Mouse (Mus musculus) left cerebral cortex, postnatal 25 days (tissue): ENCODE measurements around the gene Ly6g5c. TPM values are rescaled to one million over a fixed set of nuclear protein-coding genes. Genes with fewer than 3 reads are reported as not detected.

Experiments used
- DNase-seq, 2 experiments: peaks; one replicate each; pipeline ENCODE4 v3.0.0; 2022; ENCODE audit warnings: low spot score in 2 of 2, mixed read lengths in 1 of 2
- intact Hi-C: fragments of 180-260 bp; cut with DNase I; formaldehyde crosslinking; loops from one replicate; pipeline ENCODE4 v1.15.1; 2025
- total RNA-seq, 2 experiments: library from RNA; stranded (reverse); gene quantifications; 2 replicates each; pipeline ENCODE4 v1.2.3; 2021

The Ly6g5c gene
- not detected for total RNA-seq

DNA sequence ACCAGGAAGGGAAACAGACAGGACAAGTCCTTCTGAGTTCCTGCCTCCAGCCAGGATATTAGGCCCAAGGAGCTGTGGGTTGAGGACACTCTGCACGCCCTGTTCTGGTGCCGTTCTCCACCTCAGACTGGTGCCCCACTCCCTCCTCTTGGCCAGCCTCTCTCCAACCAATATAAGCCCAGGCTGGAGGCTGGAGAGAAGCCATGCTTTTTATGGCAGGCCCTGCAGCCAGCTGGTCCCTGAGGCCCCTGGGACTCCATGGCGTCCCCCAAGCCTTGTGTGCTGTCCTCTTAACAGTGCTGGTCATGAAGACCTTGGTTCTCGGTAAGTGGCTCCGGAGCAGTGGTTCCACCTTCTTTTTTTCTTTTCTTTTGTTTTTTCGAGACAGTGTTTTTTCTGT lies at the start of gene Ly6g5c:
Gene Ly6g5c (plus strand): TSS at position 183 of the 400 bp plus-strand sequence.
- no peak for DNase-seq
- intact Hi-C loops, result no loop called here

DNA sequence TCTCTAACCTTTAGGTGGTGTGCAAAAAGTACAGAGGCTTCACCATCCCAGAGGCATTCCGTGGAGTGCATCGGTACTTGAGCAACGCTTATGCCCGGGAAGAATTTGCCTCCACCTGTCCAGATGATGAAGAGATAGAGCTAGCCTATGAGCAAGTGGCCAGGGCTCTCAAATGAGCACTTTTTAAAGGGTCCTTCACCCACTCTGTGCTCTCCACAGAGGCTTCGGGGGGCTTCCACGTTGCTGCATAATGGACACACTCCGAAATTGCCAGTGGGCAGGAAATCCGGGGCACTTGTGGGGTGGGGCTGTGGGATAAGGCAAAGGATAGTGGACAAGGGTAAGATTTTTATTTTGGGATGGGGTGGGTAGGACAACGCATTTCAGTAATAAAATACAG lies 49.8 kb upstream of the Ly6g5c start:
- DNase-seq, result no peak
- intact Hi-C loops, result no loop called here

DNA sequence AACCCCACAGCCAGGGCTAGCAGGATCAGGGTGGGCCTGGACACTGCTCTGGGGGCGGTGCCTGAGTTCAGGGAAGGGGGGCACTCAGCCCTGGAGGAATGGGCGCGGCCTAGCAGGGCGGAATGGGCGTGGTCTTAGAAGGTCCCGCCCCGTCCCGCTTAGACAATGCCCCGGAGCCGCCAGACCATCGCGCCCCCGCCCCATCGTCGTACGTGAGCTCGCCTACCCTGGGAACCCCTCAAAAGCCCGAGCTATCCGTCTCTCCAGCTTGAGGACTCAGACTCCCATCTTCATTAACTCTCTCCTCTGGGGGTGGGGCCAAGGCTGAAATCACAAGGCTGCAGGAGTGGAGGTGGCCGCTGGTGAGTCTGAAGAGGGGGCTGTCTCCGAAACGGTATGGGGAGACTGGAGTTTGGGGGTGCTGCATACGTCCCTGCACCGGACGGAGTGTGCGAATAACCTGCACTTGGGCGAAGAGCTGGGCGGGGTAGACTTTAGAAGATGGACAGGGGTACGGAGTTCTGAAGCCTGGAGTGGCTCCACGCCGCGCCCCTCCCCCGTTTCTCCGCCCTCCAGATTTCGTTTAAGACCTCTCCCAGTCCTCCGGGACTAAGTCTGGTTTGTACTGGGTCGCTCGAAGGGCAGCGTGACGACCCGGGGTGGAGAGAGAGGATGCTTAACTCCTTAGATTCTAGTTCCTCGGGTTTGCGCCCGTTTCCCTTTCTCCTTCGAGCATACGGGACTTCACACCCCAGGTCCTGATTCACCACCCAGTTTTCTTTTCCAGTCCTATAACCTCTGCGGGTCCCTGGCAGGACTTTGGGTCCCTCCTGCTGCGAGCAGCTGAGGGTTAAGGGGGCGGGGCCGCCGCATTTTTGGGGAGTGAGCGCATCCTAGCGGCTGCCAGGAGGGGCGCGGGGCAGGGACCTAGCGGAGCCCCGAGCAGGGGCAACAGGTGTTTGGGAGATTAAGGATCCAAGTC lies 48.9 kb upstream of the Ly6g5c start, which contains the start of gene Ddah2:
Gene Ddah2 (plus strand): TSS at position 125 of the 982 bp plus-strand sequence.
- peak; percentile 59 to 71 for DNase-seq
- intact Hi-C loops, result loop anchor here (1.0 kb wide), 1 partner anchor 38 kb away; no protein-coding TSS in a partner anchor

DNA sequence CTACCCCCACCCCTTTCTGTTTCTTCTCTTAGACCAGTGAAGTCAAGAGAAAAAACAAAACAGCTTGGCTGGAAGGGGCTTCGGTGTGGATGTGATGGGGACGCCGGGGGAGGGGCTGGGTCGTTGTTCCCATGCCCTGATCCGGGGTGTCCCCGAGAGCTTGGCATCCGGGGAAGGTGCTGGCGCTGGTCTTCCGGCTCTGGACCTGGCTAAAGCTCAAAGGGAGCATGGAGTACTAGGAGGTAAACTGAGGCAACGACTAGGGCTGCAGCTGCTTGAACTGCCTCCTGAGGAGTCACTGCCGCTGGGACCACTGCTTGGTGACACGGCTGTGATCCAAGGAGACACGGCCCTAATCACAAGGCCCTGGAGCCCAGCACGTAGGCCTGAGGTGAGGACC lies 48.0 kb upstream of the Ly6g5c start:
- no peak for DNase-seq
- intact Hi-C loops, result no loop called here

DNA sequence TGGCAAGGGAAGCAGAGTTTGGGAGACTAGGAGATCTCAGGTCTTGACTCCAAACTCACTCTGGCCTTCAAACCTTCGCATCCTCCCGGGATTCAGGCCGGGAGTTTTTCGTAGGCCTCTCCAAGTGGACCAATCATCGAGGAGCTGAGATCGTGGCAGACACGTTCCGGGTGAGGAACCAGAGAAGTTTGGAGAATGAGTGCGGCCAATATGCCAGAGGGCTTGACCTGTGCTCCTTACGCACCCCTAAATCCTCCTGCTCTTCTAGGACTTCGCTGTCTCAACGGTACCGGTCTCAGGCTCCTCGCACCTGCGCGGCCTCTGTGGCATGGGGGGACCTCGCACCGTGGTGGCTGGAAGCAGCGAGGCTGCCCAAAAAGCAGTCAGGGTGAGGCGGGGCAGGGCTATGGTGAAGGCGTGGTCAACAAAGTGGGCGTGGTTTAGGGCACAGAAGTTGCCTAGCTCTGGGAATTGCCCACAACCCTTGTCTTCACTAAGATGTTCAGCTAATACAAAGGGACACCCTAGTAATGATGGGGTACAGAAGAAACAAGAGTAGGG lies 47.3 kb upstream of the Ly6g5c start:
- DNase-seq, result no peak
- intact Hi-C loops, result no loop called here

DNA sequence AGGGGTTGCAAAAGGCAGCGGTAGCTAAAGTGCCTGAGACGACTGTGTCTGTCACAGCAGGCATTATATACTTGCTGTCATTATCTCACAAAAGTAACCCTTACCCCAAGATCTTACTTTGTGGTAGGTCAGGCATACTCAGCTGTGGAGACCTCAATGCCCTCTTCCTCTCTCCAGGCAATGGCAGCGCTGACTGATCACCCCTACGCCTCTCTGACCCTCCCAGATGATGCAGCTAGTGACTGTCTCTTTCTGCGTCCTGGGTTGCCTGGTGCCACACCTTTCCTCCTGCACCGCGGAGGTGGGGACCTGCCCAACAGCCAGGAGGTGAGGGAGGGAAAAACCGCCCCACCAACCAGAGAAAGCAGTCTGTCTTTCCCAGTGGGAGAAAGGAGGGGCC lies 46.8 kb upstream of the Ly6g5c start:
- DNase-seq, result no peak
- intact Hi-C loops, result no loop called here

DNA sequence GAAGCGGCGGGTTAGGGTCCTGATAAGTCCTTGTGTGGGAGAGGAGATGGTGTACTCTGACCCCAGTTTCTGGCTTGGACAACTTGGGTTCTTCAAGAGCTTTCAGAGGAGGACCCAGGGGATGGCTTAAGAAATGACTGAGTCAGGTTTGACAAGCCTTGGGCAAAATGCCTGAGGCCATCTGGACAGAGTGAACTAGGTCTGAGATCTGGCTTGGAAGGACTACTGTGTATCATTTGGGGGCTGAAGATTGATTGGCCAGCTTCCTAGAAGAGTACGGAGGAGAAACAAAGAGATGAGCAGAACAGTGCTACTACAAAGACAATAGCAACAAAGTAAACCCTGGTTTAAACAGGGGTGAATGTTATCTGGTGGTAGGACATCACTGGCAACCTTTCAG lies 44.6 kb upstream of the Ly6g5c start:
- intact Hi-C loops, result no loop called here
- DNase-seq, result no peak

DNA sequence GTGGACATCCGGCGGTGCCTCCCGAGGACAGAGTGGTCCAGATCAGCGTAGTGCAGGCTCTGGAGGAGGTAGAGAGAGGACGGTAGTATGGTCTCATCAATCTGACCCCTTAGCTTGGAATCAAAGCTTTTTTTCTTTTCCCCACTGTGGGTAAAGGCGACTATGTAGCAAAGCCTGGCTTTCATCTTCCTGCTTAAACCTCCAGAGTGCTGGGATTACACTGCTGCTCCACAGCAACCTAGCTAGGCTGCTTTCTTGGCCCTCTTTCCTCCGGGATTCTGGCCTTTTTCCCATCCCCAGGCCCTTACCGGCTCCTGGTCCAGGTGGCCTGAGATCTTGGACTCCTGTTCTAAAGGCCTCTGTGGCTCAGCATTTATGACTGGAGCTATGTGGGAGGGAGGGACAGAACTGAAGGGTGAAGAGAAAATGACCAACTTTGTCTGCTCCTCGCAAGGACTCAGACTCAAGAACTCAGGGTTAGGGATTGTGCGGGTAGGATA lies 43.7 kb upstream of the Ly6g5c start:
- DNase-seq, result no peak
- intact Hi-C loops, result no loop called here

DNA sequence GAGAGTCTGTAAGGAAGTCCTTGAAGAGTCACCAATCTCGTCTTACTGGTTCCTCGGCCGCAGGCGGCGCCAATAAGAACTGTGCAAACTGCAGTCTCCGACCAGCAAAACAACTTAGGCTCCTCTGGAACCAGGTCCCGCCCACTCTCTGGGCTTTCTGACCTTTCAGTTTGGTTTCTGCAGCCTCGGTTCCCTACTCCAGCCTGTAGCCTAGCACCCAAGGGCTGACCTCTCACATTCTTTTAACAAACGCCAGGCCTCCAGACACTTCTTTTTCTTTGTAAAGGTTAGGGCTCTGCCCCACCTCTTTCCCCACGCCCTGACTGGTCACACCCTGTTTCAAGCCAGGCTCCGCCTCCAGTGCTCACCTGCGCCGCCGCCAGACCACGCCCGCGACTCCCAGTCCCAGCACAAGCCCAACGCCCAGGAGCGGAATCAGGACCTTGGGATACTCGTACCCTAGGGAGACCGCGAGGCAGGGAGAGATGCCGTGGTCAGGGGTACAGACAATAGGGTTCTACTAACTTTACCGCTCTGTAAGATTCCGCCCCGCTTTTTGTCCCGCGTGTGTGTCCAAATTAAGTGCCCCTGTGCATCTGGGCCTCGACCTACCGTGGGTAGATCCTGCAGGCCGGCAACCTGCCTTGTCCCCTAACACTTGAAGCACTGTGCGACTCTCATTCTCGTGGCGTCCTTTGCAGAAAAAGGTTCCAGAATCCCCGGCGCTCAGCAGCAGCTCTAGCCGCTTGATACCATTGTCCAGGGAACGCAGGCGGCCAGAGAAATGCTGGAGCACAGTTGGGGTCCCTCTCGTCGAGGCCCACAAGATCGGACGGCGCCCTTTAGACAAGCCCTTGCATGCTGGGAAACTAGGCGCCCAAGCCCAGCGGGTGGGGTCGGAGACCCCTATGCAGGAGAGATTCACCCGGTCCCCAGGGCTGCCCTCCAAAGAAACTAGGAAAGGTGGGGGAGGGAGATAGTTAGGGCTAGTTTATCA lies 42.8 kb upstream of the Ly6g5c start, which contains the start of gene Ly6g6c:
Gene Ly6g6c (plus strand): TSS at position 438 of the 997 bp plus-strand sequence.
- no peak for DNase-seq
- intact Hi-C loops, result no loop called here

DNA sequence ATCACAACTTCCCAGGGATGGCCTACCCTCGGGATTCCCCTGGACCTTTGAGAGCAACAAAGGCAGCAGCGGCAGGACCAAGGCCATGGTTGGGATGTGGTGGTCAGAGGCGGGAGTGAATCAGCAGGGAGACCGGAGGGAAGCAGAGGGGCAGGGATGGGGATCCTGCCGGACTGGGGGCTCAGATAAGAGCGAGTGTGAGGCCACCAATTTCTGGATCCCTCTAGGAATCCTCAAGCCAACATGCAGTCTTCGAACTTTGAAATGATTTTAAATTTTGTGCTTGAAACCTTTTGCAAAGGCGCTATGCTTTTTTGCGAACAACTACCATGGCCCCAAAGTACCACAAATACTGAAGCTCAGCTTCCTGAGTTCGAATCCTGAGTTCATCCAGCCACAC lies 42.0 kb upstream of the Ly6g5c start, which contains the start of gene Mpig6b:
Gene Mpig6b (minus strand): TSS at position 101 of the 400 bp plus-strand sequence.
- no peak for DNase-seq
- intact Hi-C loops, result no loop called here

DNA sequence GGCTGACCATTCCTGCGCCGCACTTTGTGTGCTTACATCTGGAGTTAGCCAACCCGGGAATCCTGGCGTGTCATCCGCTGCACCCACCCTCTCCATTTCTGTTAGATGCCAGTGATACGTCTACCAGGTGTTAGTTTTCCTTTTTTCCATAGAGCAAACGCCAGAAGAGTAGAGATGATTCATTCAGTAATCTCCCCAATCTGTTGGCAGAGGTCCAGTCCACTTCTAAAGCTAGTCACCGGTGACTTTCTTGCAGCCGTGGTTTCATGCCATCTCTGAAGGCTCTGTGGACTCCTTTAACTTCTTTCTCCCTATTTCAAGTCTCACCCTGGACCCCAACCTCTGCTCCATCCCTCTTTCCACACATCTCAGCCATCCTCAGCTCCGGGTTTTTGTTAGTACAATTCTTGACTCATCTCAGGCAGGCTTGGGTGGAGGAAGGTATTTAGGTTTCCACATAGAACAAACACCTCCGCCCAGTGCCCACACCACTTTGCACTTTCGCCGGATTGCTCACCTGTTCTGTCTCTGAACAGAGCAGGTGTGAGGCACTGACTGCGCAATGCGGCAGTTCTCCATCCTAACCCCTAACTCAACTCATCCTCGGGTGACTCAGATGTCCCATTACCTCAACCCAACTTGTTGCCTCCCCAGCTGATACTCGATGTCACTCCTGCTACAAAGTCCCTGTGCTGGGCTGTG lies 39.7 kb upstream of the Ly6g5c start:
- DNase-seq, result peak in 1 of 2 experiments; percentile 57

DNA sequence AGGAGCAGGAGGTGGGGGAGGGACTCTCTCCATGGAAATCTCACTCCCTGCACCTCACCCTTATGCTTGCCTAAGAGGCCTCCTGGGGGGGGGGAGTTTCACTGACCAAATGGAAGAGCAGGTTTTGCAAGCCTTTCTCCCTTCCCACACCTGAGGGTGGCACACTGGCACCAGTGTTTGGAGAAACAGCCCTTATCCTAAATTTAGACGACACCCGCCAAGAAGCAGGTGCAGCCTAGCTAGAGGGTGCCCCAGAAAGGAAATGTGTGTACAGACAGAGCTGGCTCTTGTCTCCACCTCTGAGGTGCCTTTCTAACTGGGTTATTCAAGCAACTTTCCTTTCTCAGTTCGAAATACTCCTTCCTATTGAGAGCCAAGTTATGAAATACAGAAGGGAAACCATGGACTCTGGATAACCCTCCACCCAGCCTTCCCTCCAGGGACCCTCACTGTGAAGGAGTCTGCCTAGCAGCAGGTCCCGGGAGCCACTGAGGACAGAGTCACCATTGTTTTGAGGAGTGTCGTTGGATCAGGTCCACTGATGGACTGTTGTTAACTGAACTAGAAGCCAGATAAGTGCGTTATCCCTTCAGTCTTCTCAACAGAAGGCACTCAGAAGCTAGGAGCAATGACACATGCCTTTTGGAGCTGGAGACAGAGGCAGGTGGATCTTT lies 37.4 kb upstream of the Ly6g5c start:
- peak in 1 of 2 experiments; percentile 43 for DNase-seq
- intact Hi-C loops, result no loop called here

More for the DNA sequence above, 39.7 kb upstream of the Ly6g5c start:
- intact Hi-C loops, result no loop called here

DNA sequence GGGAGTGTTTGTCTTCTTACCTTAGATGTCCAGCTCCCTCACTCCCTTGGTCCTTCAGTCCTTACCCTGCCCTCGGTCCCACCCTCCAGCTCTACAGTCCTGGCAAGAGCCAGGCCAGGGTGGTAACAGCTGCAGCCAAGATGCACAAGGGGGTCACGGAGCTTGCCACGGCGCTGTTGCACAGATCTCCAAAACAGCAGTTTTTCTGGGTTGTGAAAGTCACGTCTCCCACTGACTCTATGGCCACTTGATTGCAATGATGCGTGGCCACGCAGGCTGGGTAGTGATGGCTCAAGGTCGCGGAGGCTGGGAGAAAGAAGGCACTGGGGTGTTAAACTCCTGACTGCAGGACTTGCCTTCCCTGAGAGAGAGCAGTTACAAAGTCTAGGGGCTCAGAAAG lies 36.6 kb upstream of the Ly6g5c start:
- intact Hi-C loops, result no loop called here
- no peak for DNase-seq

DNA sequence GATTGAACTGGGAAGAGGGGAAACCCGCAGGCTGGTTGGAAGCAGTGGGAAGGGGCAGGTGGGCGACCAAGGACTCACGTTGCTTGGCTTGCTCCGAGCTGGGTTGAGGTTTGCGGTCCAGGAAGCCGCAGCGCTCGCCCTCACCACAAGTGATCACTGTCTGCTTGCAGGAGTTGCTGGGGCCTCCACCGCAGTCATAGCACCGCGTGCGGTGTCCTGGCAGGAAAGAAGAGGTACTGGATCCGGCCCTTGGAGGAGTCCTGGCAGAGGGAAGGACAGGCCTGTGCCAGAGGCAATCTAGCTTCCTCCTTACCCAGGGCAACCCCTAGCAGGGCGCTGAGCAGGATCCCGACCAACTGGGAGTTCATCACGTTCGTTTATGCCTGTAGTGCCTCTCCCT lies 34.0 kb upstream of the Ly6g5c start:
- no peak for DNase-seq
- intact Hi-C loops, result no loop called here

DNA sequence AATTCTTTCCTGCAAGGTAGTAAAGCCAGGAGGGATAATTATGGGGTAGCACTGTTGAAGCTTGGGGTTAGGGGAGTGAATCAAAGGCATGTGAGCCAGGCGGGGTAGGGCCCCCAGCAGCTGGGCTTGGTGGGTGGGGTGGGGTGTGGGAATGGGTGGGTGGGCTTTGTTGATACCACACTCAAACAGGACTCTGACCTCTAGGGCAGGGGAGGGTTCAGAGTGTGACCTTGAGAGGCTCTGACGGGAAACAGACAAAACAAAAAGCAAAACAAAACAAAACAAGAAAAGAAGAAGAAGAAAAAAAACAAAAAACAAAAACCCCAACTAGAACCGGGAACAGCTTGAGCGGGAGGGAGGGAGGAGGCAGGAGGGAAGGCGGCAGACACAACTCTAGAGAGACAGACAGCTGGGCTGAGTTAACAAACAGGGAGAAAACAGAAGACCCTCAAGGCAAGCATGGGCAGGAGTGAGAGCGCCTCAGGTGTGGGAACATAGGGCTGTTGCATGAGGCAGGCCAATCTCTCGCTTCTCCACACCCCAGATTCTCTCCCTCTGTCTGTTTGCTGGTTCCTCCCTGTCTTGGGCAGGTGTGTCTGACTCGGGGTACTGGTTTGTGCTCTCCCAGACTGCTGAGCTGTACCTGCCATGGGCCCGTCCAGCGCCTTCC lies 31.4 kb upstream of the Ly6g5c start, which contains the start of gene Ly6g6e:
Gene Ly6g6e (plus strand): TSS at position 396 of the 670 bp plus-strand sequence.
- intact Hi-C loops, result no loop called here
- no peak for DNase-seq

DNA sequence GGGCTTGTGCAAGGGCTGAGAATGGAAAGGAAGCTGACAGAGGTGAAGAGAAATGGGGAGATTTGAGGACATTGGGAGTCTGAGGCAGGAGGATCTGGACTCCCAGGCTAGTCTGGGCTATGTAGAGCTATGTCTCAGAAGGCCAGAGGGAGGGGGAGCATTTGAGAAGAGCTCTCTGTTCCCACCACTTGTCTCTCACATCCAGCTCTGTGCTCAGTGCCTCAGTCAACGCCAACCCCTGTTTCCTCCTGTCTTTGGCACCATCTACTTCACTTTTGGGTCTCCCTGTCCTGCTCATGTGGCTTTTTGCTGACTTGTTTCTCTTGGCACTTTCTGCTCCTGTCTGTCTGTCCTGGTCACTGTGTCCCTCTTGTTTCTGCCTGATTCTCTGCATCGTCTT lies 30.8 kb upstream of the Ly6g5c start:
- intact Hi-C loops, result no loop called here
- DNase-seq, result no peak

DNA sequence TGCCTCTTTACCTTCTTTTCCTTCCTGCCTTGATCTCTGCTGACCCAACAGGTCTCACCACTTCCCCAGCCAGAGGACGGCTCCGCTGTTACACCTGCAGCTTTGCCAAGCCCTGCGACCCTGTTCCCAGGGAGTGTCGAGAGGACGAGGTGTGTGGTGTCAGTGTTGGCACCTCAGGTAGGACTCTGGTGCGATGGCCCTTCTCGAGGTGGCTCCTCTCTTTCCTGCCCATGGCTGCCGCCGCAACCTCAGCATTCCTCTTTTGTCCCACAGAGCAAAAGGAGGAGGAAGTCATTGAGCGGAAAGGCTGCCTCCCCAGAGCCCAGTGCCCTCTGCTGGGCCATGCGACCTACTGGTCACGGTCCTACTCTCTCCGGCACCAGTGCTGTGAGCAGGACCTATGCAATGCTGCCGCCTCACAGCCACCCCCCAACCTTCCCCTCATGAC lies 30.3 kb upstream of the Ly6g5c start, which contains the start of gene Ly6g6d:
Gene Ly6g6d (minus strand): TSS at position 280 of the 448 bp plus-strand sequence.
- no peak for DNase-seq

More for the DNA sequence above, 30.3 kb upstream of the Ly6g5c start, which contains the start of gene Ly6g6d:
- intact Hi-C loops, result no loop called here
